Mouse (Mus musculus) heart, adult 2 months (tissue): ENCODE results near the gene Gm9817. TPM values are rescaled to one million over a fixed set of nuclear protein-coding genes. Genes with fewer than 3 reads are reported as not detected.

Experiments
- DNase-seq, 2 experiments: peaks; one replicate each; pipeline ENCODE4 v3.0.0; 2021
- H3K27ac ChIP-seq: fragments of 200-600 bp; 2 replicates; pipeline ENCODE4 v1.8.1; 2022
- H3K27me3 ChIP-seq: fragments of 200-500 bp; 2 replicates; pipeline ENCODE4 v1.6.1; 2012; ENCODE audit warnings: mild to moderate bottlenecking, low read length, inconsistent platforms, mixed read lengths; ENCODE audit not compliant: control insufficient read depth, insufficient read depth
- H3K36me3 ChIP-seq: fragments of 200-500 bp; 2 replicates; pipeline ENCODE4 v1.6.1; 2012; ENCODE audit warnings: low read length, inconsistent platforms; ENCODE audit not compliant: control insufficient read depth, insufficient read depth
- H3K4me1 ChIP-seq: fragments of 200-500 bp; 2 replicates; pipeline ENCODE4 v1.6.1; 2011; ENCODE audit warnings: low read length; ENCODE audit not compliant: control insufficient read depth, insufficient read depth
- H3K4me3 ChIP-seq: fragments of 200-600 bp; 2 replicates; pipeline ENCODE4 v1.8.1; 2022
- H3K79me2 ChIP-seq: fragments of 200-500 bp; replicated peaks from 2 replicates; pipeline ENCODE4 v1.6.1; 2012; ENCODE audit warnings: mild to moderate bottlenecking, inconsistent platforms, low read length, moderate library complexity, mixed read lengths; ENCODE audit not compliant: control insufficient read depth, insufficient read depth
- H3K9ac ChIP-seq: fragments of 200-500 bp; 2 replicates; pipeline ENCODE4 v1.6.1; 2012; ENCODE audit warnings: low read depth, mild to moderate bottlenecking, control low read depth, inconsistent platforms, low read length, mixed read lengths
- CTCF ChIP-seq: fragments of 200-600 bp; IDR thresholded peaks from 2 replicates; pipeline ENCODE4 v1.8.1; 2022; ENCODE audit warnings: antibody characterized with exemption, mild to moderate bottlenecking, moderate library complexity
- EP300 ChIP-seq: fragments of 200-500 bp; IDR thresholded peaks from 2 replicates; pipeline ENCODE4 v1.6.1; 2011; ENCODE audit warnings: low read depth, low read length, control low read depth; ENCODE audit not compliant: insufficient read depth
- POLR2A ChIP-seq: fragments of 200-500 bp; IDR thresholded peaks from 2 replicates; pipeline ENCODE4 v1.6.1; 2011; ENCODE audit warnings: mild to moderate bottlenecking, low read depth, low read length, control low read depth; ENCODE audit not compliant: insufficient read depth
- WGBS: fragments of 180-500 bp; shearing (Covaris S2); methylation state at CpG from one replicate; pipeline ENCODE4 v1.1.7; 2018; 5-methylcytosine and 5-hydroxymethylcytosine counted together
- intact Hi-C: fragments of 180-260 bp; cut with DNase I; formaldehyde crosslinking; loops from one replicate; pipeline ENCODE4 v1.15.1; 2025
- polyA plus RNA-seq: library from polyadenylated mRNA; depleted of rRNA; stranded (reverse); fragments of >200 nt; gene quantifications from 2 replicates; pipeline ENCODE4 v1.2.3, GENCODE M21; 2012
- total RNA-seq, 2 experiments: library from RNA; stranded (reverse); gene quantifications; 2 replicates each; pipeline ENCODE4 v1.2.3; 2021

The Gm9817 gene
- total and polyA plus RNA-seq, 3 experiments: 0.10 to 0.14 TPM; not detected in 1

DNA sequence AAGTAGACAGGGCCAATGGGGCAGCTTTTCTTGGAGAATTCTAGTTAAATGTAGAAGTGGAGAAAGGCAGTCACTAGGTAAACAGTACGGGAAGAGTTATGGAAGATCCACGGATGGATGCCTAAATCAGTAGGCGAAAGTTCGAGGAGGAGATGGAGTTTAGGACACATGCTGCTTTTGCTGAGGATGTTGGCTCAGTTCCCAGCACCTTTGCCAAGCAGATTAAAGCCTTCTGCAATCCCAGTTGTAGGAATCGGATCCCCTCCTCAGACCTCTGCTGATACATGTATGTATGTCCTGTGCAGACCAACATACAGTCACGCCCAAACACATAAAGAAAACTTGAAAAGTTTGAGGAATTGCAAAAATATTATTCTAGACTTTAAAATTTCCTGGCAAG is 8.1 kb upstream of the Gm9817 start:
- H3K4me1 ChIP-seq: no peaks in the 10 kb centered on the region
- no peak overlapping the region for H3K27ac ChIP-seq
- H3K79me2 ChIP-seq: no peaks in the 10 kb centered on the region
- no peaks in the 10 kb centered on the region for H3K27me3 ChIP-seq
- no peaks in the 10 kb centered on the region for H3K36me3 ChIP-seq
- H3K9ac ChIP-seq: no peak overlapping the region
- DNase-seq: no peak
- H3K4me3 ChIP-seq: no peak overlapping the region
- WGBS: 51% methylated on average over 6 of the region's 6 CpGs
- intact Hi-C loops: no loop called here
- no peak for TF ChIP-seq POLR2A
- no peak for TF ChIP-seq CTCF
- no peak for TF ChIP-seq EP300

- Histone ChIP-seq H3K27ac (no peak overlapping the region), H3K4me1 (no peaks in the 10 kb centered on the region), H3K27me3 (peaks cover 1% of the 10 kb centered on the region; the same call in 1 of the 2 replicates), H3K79me2 (no peaks in the 10 kb centered on the region), H3K9ac (no peak overlapping the region), H3K36me3 (no peaks in the 10 kb centered on the region), H3K4me3 (no peak overlapping the region)
- no peak for DNase-seq
- intact Hi-C loops: no loop called here
- TF ChIP-seq EP300 (no peak), POLR2A (no peak), CTCF (no peak)
These were observed 3.5 kb upstream of the Gm9817 start for GRCm38 (mm10) chr13:45075012-45075411.

- WGBS: 95% methylated on average over 2 of the region's 2 CpGs
- Histone ChIP-seq H3K9ac (no peak overlapping the region), H3K4me1 (no peaks in the 10 kb centered on the region), H3K27ac (no peak overlapping the region), H3K4me3 (no peak overlapping the region), H3K79me2 (no peaks in the 10 kb centered on the region), H3K36me3 (no peaks in the 10 kb centered on the region), H3K27me3 (peaks cover 1% of the 10 kb centered on the region; the same call in 1 of the 2 replicates)
- no peak for DNase-seq
- intact Hi-C loops: no loop called here
- TF ChIP-seq POLR2A (no peak), EP300 (no peak)
These were observed 2.8 kb upstream of the Gm9817 start for GRCm38 (mm10) chr13:45075715-45076114.

- Histone ChIP-seq H3K27me3 (peaks cover 1% of the 10 kb centered on the region; the same call in 1 of the 2 replicates), H3K4me1 (no peaks in the 10 kb centered on the region), H3K36me3 (no peaks in the 10 kb centered on the region), H3K79me2 (no peaks in the 10 kb centered on the region), H3K27ac (no peak overlapping the region), H3K9ac (no peak overlapping the region), H3K4me3 (no peak overlapping the region)
- no peak for DNase-seq
- WGBS: 76% methylated on average over 3 of the region's 3 CpGs
- intact Hi-C loops: no loop called here
- TF ChIP-seq CTCF (no peak), POLR2A (no peak), EP300 (no peak)
These were observed 2.3 kb downstream of the Gm9817 start for GRCm38 (mm10) chr13:45080771-45081170.

DNA sequence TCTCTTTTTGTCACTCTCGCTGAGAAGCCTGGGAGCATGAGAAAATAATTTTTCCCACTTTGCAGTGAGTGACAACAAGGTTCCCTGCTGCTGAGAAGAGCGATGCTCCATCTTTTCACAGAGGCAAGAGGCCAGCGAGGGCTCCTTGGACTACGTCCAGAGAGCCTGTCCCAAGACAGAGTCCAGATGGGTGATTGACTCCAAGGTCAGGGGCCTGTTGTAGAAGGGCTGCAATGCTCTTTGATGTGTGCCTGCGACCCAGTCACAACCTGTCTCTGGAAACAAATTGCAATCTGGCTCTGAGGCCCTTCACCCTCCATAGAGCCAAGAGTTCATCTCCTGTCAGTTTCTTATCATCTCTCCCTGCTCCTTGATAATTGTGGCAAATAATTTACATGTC is 5.2 kb downstream of the Gm9817 start:
- peak in 1 of 2 experiments; percentile 9 for DNase-seq
- Histone ChIP-seq H3K36me3 (no peaks in the 10 kb centered on the region), H3K27me3 (peaks cover 1% of the 10 kb centered on the region; the same call in 1 of the 2 replicates), H3K4me1 (no peaks in the 10 kb centered on the region), H3K79me2 (no peaks in the 10 kb centered on the region), H3K27ac (no peak overlapping the region), H3K4me3 (no peak overlapping the region), H3K9ac (no peak overlapping the region)
- 18% methylated on average over 5 of the region's 5 CpGs for WGBS
- intact Hi-C loops: no loop called here
- TF ChIP-seq EP300: no peak
- TF ChIP-seq CTCF: no peak
- TF ChIP-seq POLR2A: no peak

- H3K79me2 ChIP-seq: no peaks in the 10 kb centered on the region
- H3K4me1 ChIP-seq: no peaks in the 10 kb centered on the region
- H3K4me3 ChIP-seq: no peak overlapping the region
- TF ChIP-seq EP300 (no peak), CTCF (no peak), POLR2A (no peak)
- no peaks in the 10 kb centered on the region for H3K36me3 ChIP-seq
- intact Hi-C loops: no loop called here
- H3K27ac ChIP-seq: no peak overlapping the region
- no peaks in the 10 kb centered on the region for H3K27me3 ChIP-seq
- no peak overlapping the region for H3K9ac ChIP-seq
- DNase-seq: peak in 1 of 2 experiments; percentile 15
- 28% methylated on average over 2 of the region's 2 CpGs for WGBS
These were observed 10.3 kb downstream of the Gm9817 start for GRCm38 (mm10) chr13:45088796-45089221.

DNA sequence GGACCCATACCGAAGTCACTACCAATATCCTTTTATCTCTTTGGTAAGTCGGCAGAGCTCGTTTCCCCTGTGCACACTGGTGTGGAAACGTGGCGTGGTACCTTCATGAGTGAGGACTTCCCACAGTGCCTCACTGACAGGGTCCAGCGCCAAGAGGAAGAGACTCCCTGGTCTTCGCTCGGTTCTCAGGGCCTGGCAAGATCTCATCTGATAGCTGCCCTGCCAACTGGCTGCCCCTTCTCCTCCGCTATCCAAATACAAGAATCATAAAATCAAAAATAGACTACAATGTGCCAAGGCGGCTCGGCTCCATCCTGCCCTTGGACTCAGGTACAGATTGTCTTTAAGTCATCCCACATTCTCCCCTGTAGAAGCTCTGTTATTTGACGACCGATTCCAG is 11.4 kb downstream of the Gm9817 start:
- WGBS: 69% methylated on average over 13 of the region's 13 CpGs
- no peaks in the 10 kb centered on the region for H3K36me3 ChIP-seq
- no peak overlapping the region for H3K27ac ChIP-seq
- H3K4me1 ChIP-seq: no peaks in the 10 kb centered on the region
- no peak overlapping the region for H3K4me3 ChIP-seq
- H3K9ac ChIP-seq: no peak overlapping the region
- intact Hi-C loops: no loop called here
- no peaks in the 10 kb centered on the region for H3K79me2 ChIP-seq
- H3K27me3 ChIP-seq: no peaks in the 10 kb centered on the region
- TF ChIP-seq CTCF: no peak
- TF ChIP-seq EP300: no peak
- no peak for TF ChIP-seq POLR2A
- no peak for DNase-seq
